Mouse (Mus musculus) neural tube, embryonic 12.5 days (tissue): ENCODE results near the gene Klf3. TPM values are rescaled to one million over a fixed set of nuclear protein-coding genes. Genes with fewer than 3 reads are reported as not detected.

ENCODE experiments used
- ATAC-seq: fragments of 200-750 bp; cut with Nextera tagmentation; 2 replicates; pipeline ENCODE4 v1.8.0; 2017; ENCODE audit warnings: low read depth, mild to moderate bottlenecking, moderate TSS enrichment, moderate library complexity; ENCODE audit not compliant: low FRiP score
- H3K27ac ChIP-seq: fragments of 300-500 bp; sonication (generic); 2 replicates; pipeline ENCODE4 v1.5.1; 2016
- H3K27me3 ChIP-seq: fragments of 300-500 bp; sonication (generic); replicated peaks from 2 replicates; pipeline ENCODE4 v1.6.1; 2016; ENCODE audit warnings: mild to moderate bottlenecking
- H3K36me3 ChIP-seq: fragments of 300-500 bp; sonication (generic); 2 replicates; pipeline ENCODE4 v1.6.1; 2016; ENCODE audit warnings: mild to moderate bottlenecking
- H3K4me1 ChIP-seq: fragments of 300-500 bp; sonication (generic); 2 replicates; pipeline ENCODE4 v1.6.1; 2016
- H3K4me2 ChIP-seq: fragments of 300-500 bp; sonication (generic); replicated peaks from 2 replicates; pipeline ENCODE4 v1.6.1; 2016; ENCODE audit warnings: mild to moderate bottlenecking
- H3K4me3 ChIP-seq: fragments of 300-500 bp; sonication (generic); 2 replicates; pipeline ENCODE4 v1.5.1; 2016
- H3K9ac ChIP-seq: fragments of 300-500 bp; sonication (generic); 2 replicates; pipeline ENCODE4 v1.6.1; 2016; ENCODE audit warnings: mild to moderate bottlenecking
- H3K9me3 ChIP-seq: fragments of 300-500 bp; sonication (generic); 2 replicates; pipeline ENCODE4 v1.6.1; 2016; ENCODE audit warnings: mild to moderate bottlenecking
- WGBS: fragments of 180-500 bp; shearing (Covaris S2); methylation state at CpG from one replicate; pipeline ENCODE4 v1.1.7; 2016; 5-methylcytosine and 5-hydroxymethylcytosine counted together
- polyA plus RNA-seq: library from polyadenylated mRNA; unstranded; fragments of >200 nt; fragmentation: Nextera tagmentation; extraction: Ambion mirVana; gene quantifications from 2 replicates; pipeline ENCODE4 v1.2.1, GENCODE M21; 2016

The Klf3 gene
- polyA plus RNA-seq, 1 experiment from 2014 or later = 27.7 TPM

GRCm38 (mm10) chr5:64852656-64853398 is 49.6 kb downstream of the Klf3 start:
- Histone ChIP-seq H3K4me3 (no peak overlapping the region), H3K36me3 (no peaks in the 10 kb centered on the region), H3K27ac (no peak overlapping the region), H3K9ac (no peak overlapping the region), H3K9me3 (peaks cover 13% of the 10 kb centered on the region; the same call in 1 of the 2 replicates), H3K27me3 (no peaks in the 10 kb centered on the region), H3K4me1 (no peaks in the 10 kb centered on the region; the same call in 1 of the 2 replicates), H3K4me2 (no peak overlapping the region)
- no peak for ATAC-seq
- WGBS = 65% methylated on average over 5 of the region's 5 CpGs

GRCm38 (mm10) chr5:64853421-64853820 is 50.2 kb downstream of the Klf3 start:
- Histone ChIP-seq H3K27ac (no peak overlapping the region), H3K36me3 (no peaks in the 10 kb centered on the region), H3K4me2 (no peak overlapping the region), H3K4me1 (no peaks in the 10 kb centered on the region; the same call in 1 of the 2 replicates), H3K27me3 (no peaks in the 10 kb centered on the region), H3K9me3 (peaks cover 13% of the 10 kb centered on the region; the same call in 1 of the 2 replicates), H3K9ac (no peak overlapping the region), H3K4me3 (no peak overlapping the region)
- no peak for ATAC-seq
- WGBS = 95% methylated on average over 5 of the region's 5 CpGs

- Histone ChIP-seq H3K4me2 (no peak overlapping the region), H3K36me3 (no peaks in the 10 kb centered on the region), H3K4me1 (no peaks in the 10 kb centered on the region; the same call in 1 of the 2 replicates), H3K27ac (no peak overlapping the region), H3K4me3 (no peak overlapping the region), H3K9ac (no peak overlapping the region), H3K27me3 (no peaks in the 10 kb centered on the region), H3K9me3 (peaks cover 13% of the 10 kb centered on the region; the same call in 1 of the 2 replicates)
- no peak for ATAC-seq
These were observed 52.0 kb downstream of the Klf3 start for GRCm38 (mm10) chr5:64855199-64855598.

GRCm38 (mm10) chr5:64860900-64861470 is 57.8 kb downstream of the Klf3 start:
- no peaks in the 10 kb centered on the region for H3K9me3 ChIP-seq
- no peak overlapping the region for H3K4me2 ChIP-seq
- no peak for ATAC-seq
- 73% methylated on average over 5 of the region's 5 CpGs for WGBS
- H3K9ac ChIP-seq = no peak overlapping the region
- H3K4me3 ChIP-seq = no peak overlapping the region
- no peaks in the 10 kb centered on the region for H3K36me3 ChIP-seq
- H3K27ac ChIP-seq = no peak overlapping the region
- H3K27me3 ChIP-seq = no peaks in the 10 kb centered on the region
- H3K4me1 ChIP-seq = 0 out of 2 replicates have a peak, but pooled peaks cover 2% of the 10 kb centered on the region

GRCm38 (mm10) chr5:64861471-64862199 is 58.4 kb downstream of the Klf3 start:
- Histone ChIP-seq H3K4me3 (no peak overlapping the region), H3K4me1 (0 out of 2 replicates have a peak, but pooled peaks cover 2% of the 10 kb centered on the region), H3K27me3 (no peaks in the 10 kb centered on the region), H3K9ac (no peak overlapping the region), H3K4me2 (no peak overlapping the region), H3K9me3 (no peaks in the 10 kb centered on the region), H3K27ac (no peak overlapping the region), H3K36me3 (no peaks in the 10 kb centered on the region)
- WGBS = 79% methylated on average over 17 of the region's 17 CpGs
- no peak for ATAC-seq

- H3K36me3 ChIP-seq = no peaks in the 10 kb centered on the region
- H3K9ac ChIP-seq = no peak overlapping the region
- H3K27me3 ChIP-seq = no peaks in the 10 kb centered on the region
- H3K9me3 ChIP-seq = no peaks in the 10 kb centered on the region
- no peak overlapping the region for H3K4me2 ChIP-seq
- no peak overlapping the region for H3K4me3 ChIP-seq
- no peak for ATAC-seq
- 78% methylated on average over 9 of the region's 9 CpGs for WGBS
- 0 out of 2 replicates have a peak, but pooled peaks cover 2% of the 10 kb centered on the region for H3K4me1 ChIP-seq
- no peak overlapping the region for H3K27ac ChIP-seq
These were observed 59.1 kb downstream of the Klf3 start for GRCm38 (mm10) chr5:64862269-64862668.

DNA sequence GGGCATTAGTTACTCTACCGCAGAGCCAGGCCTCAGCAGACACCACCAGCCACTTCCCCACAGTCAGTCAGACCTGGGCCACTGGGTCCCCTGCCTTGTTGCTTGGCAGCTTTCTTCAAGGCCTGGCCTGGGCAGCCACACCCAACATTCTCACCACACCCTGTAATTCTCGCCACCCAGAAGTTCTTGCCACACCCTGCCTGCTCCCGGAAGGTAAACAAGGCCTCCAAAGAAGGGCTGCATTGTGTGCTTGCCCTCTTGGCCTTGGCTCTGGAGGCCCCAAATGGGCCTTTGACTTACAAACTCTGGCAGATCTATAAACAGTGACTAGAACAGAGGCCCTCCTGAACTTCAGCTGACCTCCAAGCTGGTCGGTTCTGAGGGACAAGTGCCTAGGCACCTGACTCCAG is 61.5 kb downstream of the Klf3 start:
- 34% methylated on average over 4 of the region's 4 CpGs for WGBS
- Histone ChIP-seq H3K27me3 (no peaks in the 10 kb centered on the region), H3K36me3 (no peaks in the 10 kb centered on the region), H3K27ac (no peak overlapping the region), H3K4me3 (no peak overlapping the region), H3K9ac (no peak overlapping the region), H3K4me1 (0 out of 2 replicates have a peak, but pooled peaks cover 2% of the 10 kb centered on the region), H3K9me3 (no peaks in the 10 kb centered on the region), H3K4me2 (no peak overlapping the region)
- no peak for ATAC-seq

GRCm38 (mm10) chr5:64865219-64865964 is 62.2 kb downstream of the Klf3 start:
- 79% methylated on average over 12 of the region's 12 CpGs for WGBS
- no peaks in the 10 kb centered on the region for H3K36me3 ChIP-seq
- ATAC-seq = no peak
- no peak overlapping the region for H3K4me3 ChIP-seq
- no peak overlapping the region for H3K27ac ChIP-seq
- H3K4me1 ChIP-seq = 0 out of 2 replicates have a peak, but pooled peaks cover 2% of the 10 kb centered on the region
- H3K9ac ChIP-seq = no peak overlapping the region
- H3K27me3 ChIP-seq = no peaks in the 10 kb centered on the region
- H3K4me2 ChIP-seq = no peak overlapping the region
- H3K9me3 ChIP-seq = no peaks in the 10 kb centered on the region

DNA sequence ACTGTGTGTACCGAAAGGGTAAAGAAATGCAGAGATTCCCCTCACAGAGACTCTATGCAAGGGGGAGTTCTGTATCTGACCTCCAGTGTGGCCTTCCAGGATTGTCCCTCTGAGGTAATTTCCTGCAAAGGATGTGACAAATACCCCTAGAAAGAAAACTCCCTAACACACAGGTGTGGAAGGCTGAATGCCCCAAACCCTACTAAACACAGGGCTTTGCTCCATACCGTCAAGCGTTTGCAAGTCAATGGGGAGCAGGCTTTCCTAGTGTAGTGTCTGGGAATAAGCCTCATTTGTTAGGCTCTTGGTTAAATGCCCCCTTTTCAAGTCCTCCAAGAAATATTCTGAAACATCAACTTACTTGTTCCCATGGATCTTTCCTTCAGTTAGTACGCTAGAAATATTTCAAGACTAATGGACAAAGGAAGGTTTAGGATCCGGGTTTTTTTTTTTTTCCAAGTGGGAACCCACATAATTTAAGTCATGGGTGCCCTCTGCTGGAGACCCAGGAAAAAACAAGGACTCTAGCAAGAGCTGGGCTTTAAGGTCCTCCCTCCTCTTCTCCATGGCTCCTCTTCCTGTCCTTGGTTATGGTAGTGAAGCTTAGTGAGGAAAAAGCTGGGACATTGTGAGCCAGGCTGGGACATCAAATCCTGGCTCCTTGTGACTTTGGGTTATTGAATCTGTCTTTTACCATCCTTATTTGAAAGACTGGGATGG is 63.3 kb downstream of the Klf3 start:
- WGBS = 37% methylated on average over 5 of the region's 5 CpGs
- no peak overlapping the region for H3K4me3 ChIP-seq
- no peak overlapping the region for H3K9ac ChIP-seq
- no peak overlapping the region for H3K4me2 ChIP-seq
- H3K36me3 ChIP-seq = no peaks in the 10 kb centered on the region
- no peak for ATAC-seq
- H3K27me3 ChIP-seq = no peaks in the 10 kb centered on the region
- no peak overlapping the region for H3K27ac ChIP-seq
- H3K9me3 ChIP-seq = no peaks in the 10 kb centered on the region
- H3K4me1 ChIP-seq = 0 out of 2 replicates have a peak, but pooled peaks cover 2% of the 10 kb centered on the region

- Histone ChIP-seq H3K4me3 (no peak overlapping the region), H3K27me3 (no peaks in the 10 kb centered on the region), H3K9me3 (no peaks in the 10 kb centered on the region), H3K4me1 (0 out of 2 replicates have a peak, but pooled peaks cover 2% of the 10 kb centered on the region), H3K27ac (no peak overlapping the region), H3K36me3 (no peaks in the 10 kb centered on the region), H3K9ac (no peak overlapping the region), H3K4me2 (no peak overlapping the region)
- 63% methylated on average over 9 of the region's 9 CpGs for WGBS
- ATAC-seq = no peak
These were observed 63.9 kb downstream of the Klf3 start for GRCm38 (mm10) chr5:64867124-64867523.

DNA sequence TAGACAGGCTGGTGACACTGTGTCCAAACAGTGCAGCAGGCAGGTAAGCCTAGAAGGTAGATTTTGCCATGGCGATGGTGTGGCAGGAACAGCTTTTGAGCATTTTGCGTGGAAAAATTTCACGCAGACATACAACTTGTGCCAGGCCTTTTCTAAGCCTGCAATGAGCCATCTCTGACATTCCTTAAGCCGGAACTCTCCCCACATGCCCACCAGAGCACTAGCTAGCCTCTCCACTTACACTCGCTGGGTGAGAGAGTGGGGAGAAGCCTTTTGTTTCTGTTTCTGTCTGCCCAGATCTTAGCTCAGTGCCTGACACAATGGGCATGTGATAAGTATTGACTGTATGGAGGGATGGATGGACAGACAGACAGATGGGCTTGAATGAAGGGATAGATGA is 64.4 kb downstream of the Klf3 start:
- ATAC-seq = no peak
- H3K9ac ChIP-seq = no peak overlapping the region
- 89% methylated on average over 5 of the region's 5 CpGs for WGBS
- H3K36me3 ChIP-seq = no peaks in the 10 kb centered on the region
- H3K4me3 ChIP-seq = no peak overlapping the region
- H3K9me3 ChIP-seq = no peaks in the 10 kb centered on the region
- no peak overlapping the region for H3K4me2 ChIP-seq
- 0 out of 2 replicates have a peak, but pooled peaks cover 2% of the 10 kb centered on the region for H3K4me1 ChIP-seq
- no peak overlapping the region for H3K27ac ChIP-seq
- no peaks in the 10 kb centered on the region for H3K27me3 ChIP-seq
